Mouse (Mus musculus): ENCODE results near the gene Tubgcp6.

Tubgcp6 gene

GRCm38 (mm10) chr15:89122649-89123366 is at the start of gene Tubgcp6:
Gene Tubgcp6 (minus strand): TSS chr15:89123112.
- peak; percentile 94 for DNase-seq (ENCODE audit: low read depth, low spot score)

- no peak for DNase-seq (ENCODE audit: low read depth, low spot score)
Observed at GRCm38 (mm10) chr15:89172276-89172935, 49.5 kb upstream of the Tubgcp6 start.

GRCm38 (mm10) chr15:89171526-89172051 is 48.7 kb upstream of the Tubgcp6 start:
- no peak for DNase-seq (ENCODE audit: low read depth, low spot score)

- no peak for DNase-seq (ENCODE audit: low read depth, low spot score)
Observed at GRCm38 (mm10) chr15:89170102-89170501, 47.2 kb upstream of the Tubgcp6 start.

GRCm38 (mm10) chr15:89169431-89169830 is 46.5 kb upstream of the Tubgcp6 start:
- DNase-seq (ENCODE audit: low read depth, low spot score), result no peak

GRCm38 (mm10) chr15:89168922-89169321 is 46.0 kb upstream of the Tubgcp6 start:
- DNase-seq (ENCODE audit: low read depth, low spot score), result no peak

- DNase-seq (ENCODE audit: low read depth, low spot score), result no peak
Observed at GRCm38 (mm10) chr15:89165478-89165877, 42.6 kb upstream of the Tubgcp6 start.

GRCm38 (mm10) chr15:89161397-89161796 is 38.5 kb upstream of the Tubgcp6 start:
- no peak for DNase-seq (ENCODE audit: low read depth, low spot score)

GRCm38 (mm10) chr15:89158516-89158915 is 35.6 kb upstream of the Tubgcp6 start:
- DNase-seq (ENCODE audit: low read depth, low spot score), result no peak

- peak; percentile 81 for DNase-seq (ENCODE audit: low read depth, low spot score)
Observed at GRCm38 (mm10) chr15:89157954-89158353, 35.0 kb upstream of the Tubgcp6 start.

GRCm38 (mm10) chr15:89152312-89152711 is 29.4 kb upstream of the Tubgcp6 start:
- no peak for DNase-seq (ENCODE audit: low read depth, low spot score)

- DNase-seq (ENCODE audit: low read depth, low spot score), result no peak
Observed at GRCm38 (mm10) chr15:89150041-89150390, 27.1 kb upstream of the Tubgcp6 start.

- DNase-seq (ENCODE audit: low read depth, low spot score), result peak; percentile 83
Observed at GRCm38 (mm10) chr15:89149271-89150040, 26.5 kb upstream of the Tubgcp6 start, which contains the start of gene Mapk11. Gene Mapk11 (minus strand): TSS chr15:89149628.

- peak; percentile 19 for DNase-seq (ENCODE audit: low read depth, low spot score)
Observed at GRCm38 (mm10) chr15:89148496-89149270, 25.8 kb upstream of the Tubgcp6 start.

- DNase-seq (ENCODE audit: low read depth, low spot score), result peak; percentile 36
Observed at GRCm38 (mm10) chr15:89147895-89148294, 25.0 kb upstream of the Tubgcp6 start.

- DNase-seq (ENCODE audit: low read depth, low spot score), result no peak
Observed at GRCm38 (mm10) chr15:89147456-89147855, 24.5 kb upstream of the Tubgcp6 start.

- DNase-seq (ENCODE audit: low read depth, low spot score), result peak; percentile 91
Observed at GRCm38 (mm10) chr15:89147024-89147423, 24.1 kb upstream of the Tubgcp6 start.

GRCm38 (mm10) chr15:89146537-89146936 is 23.6 kb upstream of the Tubgcp6 start:
- peak; percentile 79 for DNase-seq (ENCODE audit: low read depth, low spot score)

GRCm38 (mm10) chr15:89145813-89146350 is 23.0 kb upstream of the Tubgcp6 start:
- peak; percentile 18 for DNase-seq (ENCODE audit: low read depth, low spot score)

- no peak for DNase-seq (ENCODE audit: low read depth, low spot score)
Observed at GRCm38 (mm10) chr15:89144965-89145364, 22.1 kb upstream of the Tubgcp6 start.

- DNase-seq (ENCODE audit: low read depth, low spot score), result no peak
Observed at GRCm38 (mm10) chr15:89143134-89143533, 20.2 kb upstream of the Tubgcp6 start.
